Comparison of ENCODE assay signal across 28 mouse cellular contexts in the genomic region with DNA sequence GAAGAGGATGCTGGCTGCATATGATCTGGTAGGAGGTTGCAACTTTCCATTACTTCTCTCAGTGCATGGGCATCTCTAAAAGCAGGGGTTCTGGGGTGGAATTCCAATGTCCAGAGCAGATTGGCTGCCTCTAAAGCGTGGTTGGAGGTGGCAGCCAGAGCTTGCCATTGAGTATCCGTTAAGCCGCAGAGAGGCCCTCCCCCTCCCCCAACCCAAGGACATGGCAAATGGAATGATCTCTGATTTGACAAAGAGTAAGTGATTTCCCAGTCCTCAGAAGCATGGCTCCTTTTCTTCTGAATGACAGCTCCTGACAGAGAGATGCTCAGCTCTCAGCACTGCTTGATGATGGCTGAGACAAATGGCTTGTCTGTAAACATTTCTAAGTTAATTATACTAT.
A peak's percentile ranks its signal among the peaks of the same experiment; 100 is the strongest.
DNase-seq lines count a peak whose midpoint lies in the region; ATAC-seq lines count a peak whose summit lies in the region.
"Had no signal": no experiment of that assay in that cellular context is flagged by ENCODE, and none has a peak within 500 bp of the region (broad histone marks: within the 10 kb centered on the region; RNA-seq: fewer than 3 reads in every experiment).

No protein-coding gene starts in this region.

- 23% methylated on average over 3 of the region's 3 CpGs for WGBS in hindbrain, embryonic 11.5 days
- 24% methylated on average over 3 of the region's 3 CpGs for WGBS in hindbrain, embryonic 16.5 days
- 53% methylated on average over 3 of the region's 3 CpGs for WGBS in neural tube, embryonic 11.5 days
- WGBS in neural tube, embryonic 15.5 days: 48% methylated on average over 3 of the region's 3 CpGs

- H3K27me3 ChIP-seq in hindbrain, embryonic 11.5 days (ENCODE audit: control insufficient read depth, insufficient read depth, low read length): no peaks in the 10 kb centered on the region; the same call in 1 of the 2 replicates
- H3K27me3 ChIP-seq in hindbrain, embryonic 16.5 days (replicated peaks; ENCODE audit: control insufficient read depth, insufficient read depth, low read length): no peaks in the 10 kb centered on the region
- no peaks in the 10 kb centered on the region for H3K27me3 ChIP-seq in neural tube, embryonic 11.5 days (ENCODE audit: control insufficient read depth, insufficient read depth, low read length)
- H3K27me3 ChIP-seq in neural tube, embryonic 15.5 days (replicated peaks): no peaks in the 10 kb centered on the region
- H3K27me3 ChIP-seq: embryonic facial prominence, embryonic 15.5 days; heart, embryonic 12.5 days; hindbrain, embryonic 15.5 days; limb, embryonic 12.5 days had no signal

- peak; percentile 48 to 53 for DNase-seq in cerebellum, postnatal 10 days
- DNase-seq in cerebellum, adult 18-20 months: no peak
- DNase-seq in hindbrain, embryonic 11.5 days (ENCODE audit: low spot score): peak; percentile 40
- DNase-seq in neural tube, embryonic 11.5 days (ENCODE audit: low spot score): peak; percentile 28
- peak; percentile 23 for DNase-seq in retina, postnatal 1 day
- DNase-seq in heart, postnatal 36 days: no peak
- DNase-seq: adrenal gland, postnatal 10 days; cerebellum, adult 9-10 months; gastrocnemius, postnatal 10 days; heart, adult 18-20 months; heart, postnatal 10 days; kidney, adult 9 months; kidney, postnatal 14 days; liver, postnatal 0 days; right cerebral cortex, postnatal 25 days; spleen, adult 18-20 months; thymus, postnatal 14 days had no signal

- H3K4me2 ChIP-seq in hindbrain, embryonic 11.5 days (replicated peaks; ENCODE audit: low read depth, low read length): no peak overlapping the region
- no peak overlapping the region for H3K4me2 ChIP-seq in hindbrain, embryonic 16.5 days (ENCODE audit: low read length)
- no peak overlapping the region for H3K4me2 ChIP-seq in neural tube, embryonic 11.5 days (ENCODE audit: low read depth)
- no peak overlapping the region for H3K4me2 ChIP-seq in neural tube, embryonic 15.5 days
- H3K4me2 ChIP-seq: embryonic facial prominence, embryonic 15.5 days; heart, embryonic 12.5 days; hindbrain, embryonic 15.5 days; limb, embryonic 12.5 days; liver, embryonic 11.5 days had no signal

- H3K27ac ChIP-seq in hindbrain, embryonic 11.5 days (ENCODE audit: low read depth, low read length): no peak overlapping the region
- no peak overlapping the region for H3K27ac ChIP-seq in hindbrain, embryonic 16.5 days (ENCODE audit: low read depth, low read length)
- H3K27ac ChIP-seq in neural tube, embryonic 11.5 days (ENCODE audit: low read depth, low read length): no peak overlapping the region
- no peak overlapping the region for H3K27ac ChIP-seq in neural tube, embryonic 15.5 days (replicated peaks)
- H3K27ac ChIP-seq: embryonic facial prominence, embryonic 15.5 days; hindbrain, embryonic 15.5 days; limb, embryonic 12.5 days; macrophage had no signal

- H3K36me3 ChIP-seq in hindbrain, embryonic 11.5 days (ENCODE audit: control insufficient read depth, insufficient read depth, low read length): no peaks in the 10 kb centered on the region
- H3K36me3 ChIP-seq in hindbrain, embryonic 16.5 days (ENCODE audit: control insufficient read depth, insufficient read depth, low read length): no peaks in the 10 kb centered on the region
- no peaks in the 10 kb centered on the region for H3K36me3 ChIP-seq in neural tube, embryonic 11.5 days (ENCODE audit: control insufficient read depth, insufficient read depth, low read length)
- no peaks in the 10 kb centered on the region for H3K36me3 ChIP-seq in neural tube, embryonic 15.5 days
- H3K36me3 ChIP-seq: embryonic facial prominence, embryonic 15.5 days; heart, embryonic 12.5 days; hindbrain, embryonic 15.5 days; limb, embryonic 12.5 days had no signal

- no peaks in the 10 kb centered on the region for H3K9me3 ChIP-seq in hindbrain, embryonic 11.5 days (ENCODE audit: control insufficient read depth, low read length)
- H3K9me3 ChIP-seq in hindbrain, embryonic 16.5 days (ENCODE audit: control insufficient read depth, low read length): no peaks in the 10 kb centered on the region
- H3K9me3 ChIP-seq in neural tube, embryonic 11.5 days (ENCODE audit: control insufficient read depth, low read length): no peaks in the 10 kb centered on the region
- no peaks in the 10 kb centered on the region for H3K9me3 ChIP-seq in neural tube, embryonic 15.5 days (replicated peaks)
- H3K9me3 ChIP-seq: embryonic facial prominence, embryonic 15.5 days; heart, embryonic 12.5 days; hindbrain, embryonic 15.5 days; limb, embryonic 12.5 days had no signal

- intact Hi-C loops in heart, postnatal 36 days (cut with DNase I): no loop called here

- no peak overlapping the region for H3K9ac ChIP-seq in hindbrain, embryonic 11.5 days (ENCODE audit: low read depth, low read length)
- H3K9ac ChIP-seq in hindbrain, embryonic 16.5 days (ENCODE audit: low read depth, low read length): no peak overlapping the region
- H3K9ac ChIP-seq in neural tube, embryonic 11.5 days (ENCODE audit: low read length): no peak overlapping the region
- no peak overlapping the region for H3K9ac ChIP-seq in neural tube, embryonic 15.5 days (replicated peaks)
- H3K9ac ChIP-seq: embryonic facial prominence, embryonic 15.5 days; heart, embryonic 12.5 days; hindbrain, embryonic 15.5 days; limb, embryonic 12.5 days; liver, postnatal 0 days had no signal

- no peak overlapping the region for H3K4me3 ChIP-seq in hindbrain, embryonic 11.5 days (ENCODE audit: low read depth, low read length)
- no peak overlapping the region for H3K4me3 ChIP-seq in hindbrain, embryonic 16.5 days (ENCODE audit: low read length)
- no peak overlapping the region for H3K4me3 ChIP-seq in neural tube, embryonic 11.5 days (ENCODE audit: low read depth, low read length)
- H3K4me3 ChIP-seq in neural tube, embryonic 15.5 days (replicated peaks): no peak overlapping the region
- H3K4me3 ChIP-seq: embryonic facial prominence, embryonic 15.5 days; heart, embryonic 12.5 days; hindbrain, embryonic 15.5 days; limb, embryonic 12.5 days had no signal

- ATAC-seq in hindbrain, embryonic 11.5 days (ENCODE audit: low FRiP score): peak; percentile 28; the same call in 1 of the 2 replicates
- ATAC-seq in hindbrain, embryonic 16.5 days: no peak
- no peak for ATAC-seq in neural tube, embryonic 11.5 days (ENCODE audit: insufficient read depth, low FRiP score, low TSS enrichment)
- ATAC-seq in neural tube, embryonic 15.5 days (ENCODE audit: low FRiP score): no peak
- ATAC-seq: activated CD4-positive, CD25-positive, alpha-beta regulatory T cell, adult 4 months; intestine, embryonic 16.5 days; liver, postnatal 0 days; lung, postnatal 0 days had no signal

- H3K4me1 ChIP-seq in hindbrain, embryonic 11.5 days (replicated peaks; ENCODE audit: control insufficient read depth, insufficient read depth, low read length): peaks cover 3% of the 10 kb centered on the region; the same call in 1 of the 2 replicates
- peaks cover 11% of the 10 kb centered on the region for H3K4me1 ChIP-seq in hindbrain, embryonic 16.5 days (ENCODE audit: control insufficient read depth, insufficient read depth, low read depth, low read length)
- H3K4me1 ChIP-seq in neural tube, embryonic 11.5 days (ENCODE audit: control insufficient read depth, insufficient read depth, low read length): peaks cover 14% of the 10 kb centered on the region; the same call in 1 of the 2 replicates
- peaks cover 12% of the 10 kb centered on the region; the same call in 1 of the 2 replicates for H3K4me1 ChIP-seq in neural tube, embryonic 15.5 days
- H3K4me1 ChIP-seq: embryonic facial prominence, embryonic 15.5 days; heart, embryonic 12.5 days; limb, embryonic 12.5 days had no signal

Comparison
In these comparisons a context has a peak if more than half of its experiments do, and no peak if none do; other contexts are left out.
1. DNase-seq: peak in cerebellum, postnatal 10 days (2 of 2), hindbrain, embryonic 11.5 days (single experiment), neural tube, embryonic 11.5 days (single experiment) and retina, postnatal 1 day (single experiment); none in cerebellum, adult 18-20 months (0 of 2) and heart, postnatal 36 days (0 of 2).